Mouse (Mus musculus) lung, postnatal 25 days (tissue): ENCODE data around the gene 1110008L16Rik.
"Not testable (repeated sequence)": the region's sequence is repeated elsewhere in the genome, so short reads cannot be mapped to it uniquely, and the experiment has no call there.

Source experiments
- DNase-seq: peaks from one replicate; pipeline ENCODE4 v3.0.0; 2022; ENCODE audit warnings: low spot score

1110008L16Rik gene

DNA sequence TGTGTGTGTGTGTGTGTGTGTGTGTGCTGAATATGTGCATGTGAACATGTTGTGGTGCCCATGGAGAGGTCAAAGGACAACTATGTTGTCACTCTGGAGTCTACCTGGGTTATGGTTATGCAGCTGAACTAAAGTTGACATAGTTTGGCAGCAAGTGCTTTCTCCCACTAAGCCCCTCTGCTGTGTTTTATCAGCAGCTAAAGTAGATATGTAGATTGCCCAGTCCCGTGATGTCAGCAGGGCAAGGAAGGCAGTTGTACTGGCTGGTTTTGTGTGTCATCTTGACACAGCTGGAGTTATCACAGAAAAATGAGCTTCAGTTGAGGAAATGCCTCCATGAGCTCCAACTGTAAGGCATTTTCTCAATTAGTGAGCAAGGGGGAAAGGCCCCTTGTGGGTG lies 43.7 kb downstream of the 1110008L16Rik start:
- DNase-seq = not testable (repeated sequence)

DNA sequence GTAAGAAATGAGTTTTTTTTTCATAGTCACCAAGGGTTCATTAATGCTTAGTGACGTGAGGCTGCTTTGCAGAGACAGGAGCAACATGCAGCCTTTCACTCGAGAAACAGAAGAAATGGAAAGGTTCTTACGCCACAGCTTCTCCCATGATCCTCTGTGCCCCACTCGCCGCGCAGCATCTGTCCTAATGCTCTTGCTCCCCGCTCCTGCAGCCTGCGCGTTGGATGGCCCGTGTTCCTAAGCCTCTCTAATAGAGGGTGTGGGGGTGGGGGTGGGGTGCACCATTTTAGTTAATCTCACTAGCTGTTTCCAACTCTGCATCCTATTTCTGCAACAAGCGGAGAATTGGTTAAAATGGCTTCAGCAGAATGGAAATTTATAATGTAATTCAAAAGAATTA lies 44.6 kb downstream of the 1110008L16Rik start:
- DNase-seq = no peak

DNA sequence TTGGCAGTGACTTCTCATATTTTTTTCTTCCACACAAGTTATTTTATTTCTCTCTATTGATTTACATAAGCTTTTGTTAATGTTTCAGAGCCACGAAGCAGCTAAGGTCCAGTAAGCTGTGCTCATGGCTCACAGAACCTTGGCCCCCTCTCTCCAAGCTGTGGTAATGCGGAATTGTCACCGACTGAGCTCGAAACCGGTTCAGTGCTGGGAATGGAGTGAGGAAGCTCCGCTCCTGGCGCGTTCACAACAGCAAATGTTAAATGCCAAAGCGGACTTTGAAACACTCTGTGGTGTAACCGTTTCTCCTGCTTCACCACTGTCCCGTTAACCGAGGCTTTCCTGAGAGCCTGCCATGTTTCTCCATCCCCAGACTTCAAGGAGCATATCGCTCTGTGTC lies 45.2 kb downstream of the 1110008L16Rik start:
- DNase-seq = no peak

DNA sequence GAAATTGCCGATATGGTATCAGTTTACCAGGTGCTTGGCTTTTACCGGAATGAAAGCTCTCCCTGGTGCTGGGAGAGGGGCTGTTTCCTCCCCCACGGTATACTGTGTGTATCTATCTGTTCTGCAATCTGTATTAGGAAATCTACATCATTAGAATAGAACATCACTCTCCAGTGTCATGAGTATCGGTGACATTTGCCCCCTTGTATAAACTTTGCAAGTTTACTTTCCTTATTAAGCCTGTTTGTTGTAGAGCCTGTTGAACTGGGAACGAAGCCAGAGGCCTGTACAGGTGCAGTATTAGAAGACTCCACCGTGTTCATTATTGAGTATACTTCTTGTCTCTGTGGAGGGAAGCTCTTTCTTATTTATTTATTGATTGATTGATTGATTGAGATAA lies 54.0 kb downstream of the 1110008L16Rik start:
- DNase-seq = peak; percentile 43

DNA sequence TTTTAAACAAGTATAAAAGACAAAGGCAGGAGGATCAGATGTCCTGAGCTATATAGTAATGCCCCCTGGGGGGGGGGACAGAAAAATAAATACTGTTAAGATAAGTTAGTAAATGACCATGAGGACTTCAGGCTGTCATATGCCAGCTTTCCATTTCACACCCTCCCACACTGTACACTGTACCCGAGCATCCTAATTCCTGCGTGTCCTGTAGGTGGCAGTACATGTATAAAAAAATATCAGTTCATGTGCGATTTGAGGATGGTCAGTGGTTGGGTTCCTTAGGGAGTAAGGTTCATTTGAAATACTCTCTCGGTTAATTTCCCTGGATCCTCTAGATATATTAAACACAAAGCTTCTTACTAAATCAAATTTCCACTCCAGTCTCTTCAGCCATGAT lies 55.5 kb downstream of the 1110008L16Rik start:
- DNase-seq = peak; percentile 67

DNA sequence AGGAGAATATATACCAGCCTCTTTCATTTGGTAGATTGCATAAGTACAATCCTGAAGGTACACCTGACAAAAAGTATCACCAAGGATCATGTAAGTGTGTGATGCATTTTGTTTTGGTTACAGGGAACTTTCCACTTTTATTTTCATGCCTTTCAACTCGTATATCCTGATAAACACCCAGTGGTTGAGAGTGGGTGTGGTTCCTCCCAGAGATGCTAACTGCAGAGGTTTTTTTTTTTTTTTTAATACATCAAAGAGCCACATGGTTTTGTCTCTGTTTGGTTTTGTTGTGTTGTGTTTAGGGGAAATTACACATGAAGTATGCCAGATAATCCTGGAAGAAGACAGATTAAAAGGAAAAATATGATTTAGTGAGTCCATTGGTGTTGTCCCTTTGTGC lies 57.9 kb downstream of the 1110008L16Rik start:
- DNase-seq = no peak

DNA sequence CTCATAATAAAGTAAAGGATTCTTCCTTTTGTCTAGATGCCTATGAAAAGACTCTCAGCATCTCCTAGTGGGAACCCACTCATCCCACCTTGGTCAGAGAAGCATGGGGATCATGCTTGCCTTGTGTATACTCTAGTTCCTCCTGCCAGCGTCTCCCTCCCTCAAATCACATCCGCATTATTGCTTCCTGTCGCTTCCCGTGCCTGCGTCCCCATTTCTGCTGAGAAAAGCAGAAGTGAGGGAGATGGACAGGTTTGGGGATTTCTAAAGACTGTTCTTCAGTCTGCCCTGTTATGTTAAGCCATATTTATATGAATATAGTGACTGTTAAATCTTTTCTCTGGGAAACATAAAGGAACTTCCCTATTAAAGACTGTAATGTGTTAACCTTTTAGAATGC lies 61.6 kb downstream of the 1110008L16Rik start:
- peak; percentile 14 for DNase-seq

DNA sequence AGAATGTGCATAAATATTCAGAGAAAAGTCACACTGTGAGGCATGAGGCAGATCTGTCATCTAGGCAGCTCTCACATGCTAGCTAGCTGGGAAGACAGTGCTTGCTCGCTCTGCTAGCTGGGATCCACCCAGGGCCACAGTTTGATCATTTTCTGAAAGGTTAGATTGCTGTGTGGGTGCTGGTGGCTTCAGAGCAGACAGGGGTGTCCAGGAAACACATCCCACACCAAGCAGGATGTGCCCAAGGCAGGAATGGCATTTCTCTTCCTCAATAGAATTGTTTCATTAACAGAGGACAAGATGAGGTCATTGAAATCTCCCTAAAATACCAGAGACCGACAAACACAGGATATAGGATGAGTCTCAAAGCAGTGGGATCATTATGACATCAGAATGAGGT lies 65.7 kb downstream of the 1110008L16Rik start:
- no peak for DNase-seq

DNA sequence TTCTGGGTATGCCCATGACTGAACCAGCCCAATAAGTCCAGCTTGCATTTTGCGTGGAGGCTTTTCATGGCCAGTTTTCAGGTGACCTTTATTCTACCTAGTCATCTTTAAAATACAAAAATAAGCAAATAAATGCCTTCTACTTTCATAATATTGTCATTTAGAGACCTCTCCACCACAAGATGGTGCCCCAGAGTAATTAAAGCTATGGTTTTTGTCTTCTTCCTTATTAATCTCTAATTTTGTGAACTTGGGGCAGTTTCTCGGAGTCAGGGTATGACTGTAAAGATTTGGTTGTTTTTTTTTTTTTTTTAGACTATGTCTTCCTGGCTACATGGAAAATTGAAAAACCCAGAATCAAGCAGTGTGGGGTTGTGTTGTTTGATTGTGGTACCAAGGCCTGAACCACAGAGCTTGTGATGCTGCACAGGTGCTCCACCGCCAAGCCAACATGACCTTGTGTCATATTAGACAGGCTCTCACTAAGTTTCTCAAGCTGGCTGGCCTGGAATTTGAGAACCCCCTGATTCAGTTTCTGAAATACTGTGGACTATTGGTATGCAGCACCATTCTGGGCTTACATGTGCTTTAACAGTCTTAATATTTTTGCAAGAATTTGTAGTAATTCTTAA lies 73.2 kb downstream of the 1110008L16Rik start:
- DNase-seq = no peak

DNA sequence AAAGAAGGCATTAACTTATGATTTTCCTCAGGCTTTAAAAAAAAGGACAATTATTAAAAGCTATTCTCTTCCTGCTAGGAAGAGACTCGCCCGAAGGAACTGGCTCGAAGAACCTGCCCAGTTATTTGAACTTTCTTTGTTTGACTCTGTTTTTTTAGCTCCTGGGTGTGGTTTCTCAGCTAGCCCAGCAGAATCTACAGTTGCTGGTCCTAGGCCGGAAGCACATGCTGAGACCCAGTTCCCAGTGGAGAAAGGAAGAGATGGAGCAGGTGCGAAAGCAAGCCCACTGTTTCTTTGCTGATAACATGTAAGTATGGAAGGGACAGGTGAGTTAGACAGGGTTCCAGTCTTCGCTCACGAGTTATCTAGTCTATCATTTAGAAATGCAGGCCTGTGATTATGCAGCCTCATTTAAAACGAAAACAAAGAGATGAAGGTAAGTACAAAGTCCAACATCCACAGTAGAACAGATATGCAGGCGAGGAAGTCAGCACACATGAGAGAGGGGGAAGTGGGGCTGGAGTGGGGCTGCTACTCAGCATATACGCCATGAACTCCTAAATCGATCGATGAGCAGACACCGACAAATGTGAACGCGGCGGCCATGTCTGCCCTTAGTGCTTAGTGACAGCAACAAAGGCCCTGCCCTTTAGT lies 77.7 kb downstream of the 1110008L16Rik start:
- DNase-seq = no peak

DNA sequence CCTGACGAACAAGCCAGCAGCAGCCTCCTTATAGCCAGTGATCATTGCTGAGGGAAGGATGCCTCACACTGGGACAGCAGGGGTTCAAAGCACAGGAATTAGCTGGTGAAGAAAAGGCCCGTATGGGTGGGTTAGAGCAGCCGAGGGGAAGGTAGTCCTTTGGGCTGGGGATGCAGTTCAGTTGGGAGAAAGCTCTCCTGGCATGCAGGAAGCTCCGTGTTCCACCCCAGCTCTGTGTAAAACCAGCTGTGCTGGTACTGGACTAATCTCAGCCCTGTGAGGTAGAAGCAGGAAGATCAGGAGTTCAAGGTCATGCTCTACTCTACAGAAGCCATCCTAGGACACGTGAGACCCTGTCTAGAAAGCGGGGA lies 78.2 kb downstream of the 1110008L16Rik start:
- DNase-seq = no peak

DNA sequence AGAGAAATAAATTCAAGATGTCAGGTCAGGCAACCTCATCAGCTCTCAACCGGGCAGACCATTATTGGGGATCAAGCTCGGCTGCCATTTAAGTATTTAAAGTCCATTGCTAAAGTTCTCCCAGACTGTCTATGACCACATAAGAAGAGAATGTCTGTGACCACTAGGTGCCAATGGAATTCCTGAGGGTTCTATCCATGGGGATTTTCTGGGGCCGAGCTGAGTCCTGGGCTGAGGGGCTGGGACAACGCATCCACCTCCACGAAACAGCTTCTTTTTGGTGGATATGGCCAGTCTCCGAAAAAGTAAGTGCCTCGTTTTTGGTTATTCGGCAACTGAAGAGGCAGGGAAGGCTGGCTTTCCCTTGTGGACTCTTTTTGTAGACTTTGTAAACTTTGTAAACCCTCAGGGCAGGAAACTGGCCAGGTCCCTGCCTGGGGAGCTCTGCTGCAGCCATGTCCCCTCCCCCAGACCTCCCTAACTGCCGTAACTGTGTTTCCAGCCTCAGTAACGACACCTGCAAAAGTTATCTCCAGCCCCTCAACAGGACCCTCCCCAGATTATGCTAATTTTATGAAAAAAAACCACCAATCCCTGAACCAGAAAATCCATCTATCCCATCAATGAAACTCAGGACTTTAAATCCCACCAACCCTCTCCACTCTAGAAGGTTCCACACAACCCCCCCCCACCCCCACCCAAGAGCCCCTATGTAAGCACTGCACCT lies 84.8 kb downstream of the 1110008L16Rik start, which contains the start of gene Psma6:
TSS of gene Psma6 (plus strand) at position 200 of the 727 bp plus-strand sequence.
- no peak for DNase-seq

DNA sequence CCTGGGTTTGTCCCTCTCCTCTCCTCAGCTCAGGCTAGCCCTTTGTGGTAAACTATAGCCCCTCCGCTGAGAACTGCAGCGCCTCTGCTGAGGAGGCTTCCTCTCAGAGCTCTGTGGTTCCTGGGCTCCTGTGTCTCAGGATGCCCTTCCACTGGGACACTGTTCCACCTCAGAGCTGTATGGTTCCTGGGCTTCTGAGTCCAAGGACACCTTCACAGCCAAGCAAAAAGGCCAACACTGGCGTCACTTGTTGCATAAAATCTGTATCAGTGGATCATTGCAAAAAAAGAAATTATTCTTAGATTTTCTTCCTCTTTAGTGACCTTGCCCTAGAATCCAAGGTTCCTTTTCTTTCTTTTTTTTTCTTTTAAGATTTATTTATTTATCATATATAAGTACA lies 85.4 kb downstream of the 1110008L16Rik start:
- no peak for DNase-seq

DNA sequence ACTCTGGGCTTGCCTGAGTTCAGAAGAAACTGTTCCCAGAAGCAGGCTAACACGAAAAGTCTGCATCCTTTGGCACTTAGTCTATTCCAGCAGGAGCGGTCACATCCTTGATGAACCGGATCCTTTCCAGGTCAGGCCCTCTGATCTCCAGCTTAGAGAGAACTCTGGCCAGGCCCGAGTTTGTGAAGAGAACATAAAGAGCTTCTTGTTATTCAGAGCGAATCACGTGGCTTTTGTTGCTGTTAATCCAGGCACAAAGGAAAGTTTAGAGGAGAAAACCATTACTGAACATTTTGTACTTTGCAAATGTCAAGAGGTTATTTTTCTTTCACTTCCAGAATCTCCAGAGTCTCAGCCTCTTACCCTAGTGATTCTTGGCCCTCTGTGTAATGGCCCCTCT lies 86.6 kb downstream of the 1110008L16Rik start:
- DNase-seq = peak; percentile 44

DNA sequence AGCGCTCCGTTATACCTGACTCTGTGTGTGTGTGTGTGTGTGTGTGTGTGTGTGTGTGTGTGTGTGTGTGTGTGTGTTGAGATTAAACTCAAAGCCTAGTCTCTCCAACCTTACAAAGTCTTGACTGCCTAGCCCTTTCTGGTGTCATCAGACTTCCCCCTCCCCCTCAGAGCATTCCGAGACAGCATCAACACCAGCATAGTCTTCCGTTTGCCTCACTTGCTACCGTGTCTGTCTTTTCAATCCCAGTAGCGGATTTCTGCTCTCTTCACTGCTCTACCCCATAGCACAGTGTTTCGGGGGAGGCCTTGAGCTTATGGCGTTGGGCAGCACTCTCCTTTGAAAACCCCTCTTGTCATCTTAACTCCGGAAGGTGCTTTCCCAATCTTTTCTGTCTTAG lies 87.1 kb downstream of the 1110008L16Rik start:
- no peak for DNase-seq

DNA sequence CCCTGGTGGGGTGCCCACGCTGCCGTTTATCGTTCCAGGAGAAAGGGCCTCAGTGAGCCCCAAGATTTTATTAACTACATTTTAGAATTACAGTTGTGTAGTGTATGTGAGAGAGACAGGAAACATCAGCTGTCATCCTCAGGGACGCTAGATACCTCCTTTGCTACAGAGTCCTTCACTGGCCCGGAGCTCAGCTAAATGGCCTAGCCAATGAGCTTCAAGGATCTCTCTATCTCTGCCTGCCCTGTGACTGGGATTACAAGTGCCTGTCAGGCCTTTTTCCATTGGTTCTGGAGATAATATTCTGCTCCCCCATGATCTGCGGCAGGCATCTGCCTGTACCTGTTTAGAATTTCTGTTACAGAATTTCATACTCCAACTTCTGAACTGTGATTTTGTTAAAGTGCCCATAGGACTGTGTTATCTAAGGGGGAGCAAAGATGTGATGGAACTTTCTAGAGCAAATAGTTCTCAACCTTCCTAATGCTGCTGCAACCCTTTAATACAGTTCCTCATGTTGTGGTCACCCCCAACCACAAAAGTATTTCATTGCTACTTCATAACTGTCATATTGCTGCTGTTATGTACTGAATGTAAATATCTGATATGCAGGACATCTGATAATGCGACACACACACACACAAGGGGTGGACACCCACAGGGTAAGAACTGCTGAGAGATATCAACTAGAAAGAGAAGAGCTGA lies 87.9 kb downstream of the 1110008L16Rik start:
- no peak for DNase-seq

DNA sequence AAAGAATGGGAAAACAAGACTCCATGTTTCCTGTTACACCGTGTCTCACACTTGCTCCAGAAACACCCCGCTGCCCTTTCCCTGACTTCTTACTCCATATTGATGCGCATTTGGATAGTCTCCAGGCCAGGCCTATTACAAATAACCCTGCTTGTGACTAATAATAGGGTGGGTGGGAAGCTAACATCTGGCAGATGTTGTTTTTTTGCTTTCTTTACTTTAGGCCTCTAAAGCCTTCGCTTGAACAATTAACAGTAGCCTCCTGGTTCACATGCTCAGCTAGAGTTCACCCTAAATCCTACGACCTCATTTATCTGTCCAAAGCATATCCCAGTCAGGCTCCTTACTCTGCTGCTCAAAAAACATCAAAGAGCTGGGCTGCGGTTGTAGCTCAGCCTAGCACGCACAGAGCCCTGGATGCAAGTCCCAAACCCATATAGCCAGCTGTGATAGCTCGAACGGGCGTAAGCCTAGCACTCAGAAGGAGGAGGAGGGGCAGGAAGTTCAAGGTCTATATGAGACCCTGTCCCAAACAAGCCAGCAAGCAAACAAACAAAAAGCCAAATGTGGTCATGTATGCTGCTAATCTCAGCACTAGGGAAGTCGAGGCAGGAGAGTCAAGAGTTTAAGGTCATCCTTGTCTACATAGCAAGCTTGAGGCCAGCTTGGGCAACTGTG lies 88.5 kb downstream of the 1110008L16Rik start:
- no peak for DNase-seq

DNA sequence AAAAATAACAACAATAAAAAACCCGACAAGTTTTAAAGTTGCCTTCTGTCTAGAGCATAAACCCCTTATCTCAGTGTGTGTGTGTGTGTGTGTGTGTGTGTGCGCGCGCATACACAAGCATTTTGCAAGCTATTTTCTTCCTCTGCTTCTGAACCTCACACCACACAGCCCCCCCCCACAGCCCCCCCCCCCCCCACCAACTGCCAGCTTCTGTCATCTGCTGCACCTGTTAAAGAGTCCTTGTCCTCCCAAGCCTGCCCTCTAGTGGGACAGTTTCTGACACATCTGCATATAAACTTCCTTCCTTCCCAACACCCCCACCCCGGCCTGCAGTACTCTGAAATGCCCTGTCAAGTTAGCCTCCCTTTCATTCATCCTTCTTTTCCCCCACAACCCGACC lies 89.1 kb downstream of the 1110008L16Rik start:
- DNase-seq = peak; percentile 71

DNA sequence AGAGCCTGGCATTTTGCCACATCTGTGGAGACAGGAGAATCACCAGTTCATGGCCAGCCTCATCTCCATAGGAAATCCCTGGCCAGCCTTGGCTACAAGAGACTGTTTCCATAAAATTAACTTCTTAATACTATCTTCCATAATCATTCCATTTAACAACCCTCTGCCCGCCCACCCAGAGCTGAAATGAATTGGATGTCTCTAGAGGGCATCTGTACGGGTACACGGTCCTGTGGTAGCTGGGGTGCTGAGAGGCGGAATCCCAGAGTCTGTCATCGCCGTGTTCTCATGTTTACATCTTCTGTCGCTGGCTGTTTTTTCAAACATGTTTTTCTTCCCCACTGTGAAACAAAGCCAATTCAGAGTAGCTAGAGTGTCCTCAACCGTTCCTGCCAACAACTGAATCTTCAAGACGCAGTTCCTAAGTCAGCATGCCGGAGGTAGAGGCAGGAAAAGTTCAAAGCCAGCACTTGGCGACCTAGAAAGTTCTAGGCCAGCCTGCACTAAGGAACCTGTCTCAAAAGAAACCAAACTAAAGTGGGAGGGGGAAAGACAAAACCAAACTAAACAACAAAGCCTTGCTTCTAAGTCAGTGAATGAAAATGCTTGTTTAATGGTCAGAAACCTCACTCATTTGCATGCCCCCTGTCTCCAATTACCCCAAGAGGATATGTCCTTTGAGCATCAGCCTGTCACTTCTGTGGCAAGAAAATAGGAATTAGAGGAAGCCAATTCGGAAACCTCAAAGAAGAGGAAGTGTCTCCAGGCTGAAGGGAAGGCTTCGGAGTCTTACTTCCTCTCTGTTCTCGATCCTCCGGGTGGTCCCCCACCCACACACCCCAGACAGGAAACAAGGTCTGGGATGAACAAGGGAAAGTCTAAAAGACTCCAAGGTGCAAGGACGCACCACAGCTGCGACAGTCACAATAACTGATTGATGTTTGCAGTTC lies 90.0 kb downstream of the 1110008L16Rik start:
- peak; percentile 31 for DNase-seq

DNA sequence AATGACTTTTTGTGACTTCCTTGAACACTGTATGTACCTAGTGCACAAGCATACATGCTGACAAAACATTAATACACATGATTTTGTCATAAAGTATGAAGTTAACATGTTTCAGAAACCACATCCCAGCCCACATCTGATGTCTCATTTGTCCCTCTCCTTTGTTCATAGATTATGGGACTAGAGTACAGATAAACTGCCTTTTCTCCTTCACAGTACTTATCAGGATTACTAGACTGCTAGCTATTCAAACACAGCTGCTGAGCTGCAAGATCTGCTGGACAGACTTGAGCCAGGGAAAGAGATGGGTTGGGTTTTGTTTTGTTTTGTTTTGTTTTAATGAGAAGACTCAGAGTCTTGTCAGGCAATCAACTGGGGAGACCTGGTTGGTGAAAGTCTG lies 92.7 kb downstream of the 1110008L16Rik start:
- DNase-seq = no peak
